Mouse (Mus musculus) thymus, adult 2 months (tissue): ENCODE measurements around the gene Nedd1. TPM values are rescaled to one million over a fixed set of nuclear protein-coding genes. Genes with fewer than 3 reads are reported as not detected.

Experiments used
- DNase-seq: peaks from one replicate; pipeline ENCODE4 v3.0.0; 2021
- H3K27ac ChIP-seq: fragments of 200-500 bp; 2 replicates; pipeline ENCODE4 v1.5.1; 2012; ENCODE audit warnings: low read length, control low read depth; ENCODE audit not compliant: control insufficient read depth, insufficient read depth
- H3K27me3 ChIP-seq: fragments of 200-500 bp; 2 replicates; pipeline ENCODE4 v1.6.1; 2012; ENCODE audit warnings: mild to moderate bottlenecking, low read length, moderate library complexity, mixed read lengths; ENCODE audit not compliant: control insufficient read depth, insufficient read depth
- H3K36me3 ChIP-seq: fragments of 200-500 bp; 2 replicates; pipeline ENCODE4 v1.6.1; 2012; ENCODE audit warnings: mild to moderate bottlenecking, low read length, moderate library complexity; ENCODE audit not compliant: control insufficient read depth, insufficient read depth
- H3K4me1 ChIP-seq: fragments of 200-500 bp; replicated peaks from 2 replicates; pipeline ENCODE4 v1.6.1; 2012; ENCODE audit warnings: low read length; ENCODE audit not compliant: control insufficient read depth, insufficient read depth
- H3K4me3 ChIP-seq: fragments of 200-500 bp; 2 replicates; pipeline ENCODE4 v1.5.1; 2012; ENCODE audit warnings: mild to moderate bottlenecking, low read length, control low read depth, moderate library complexity; ENCODE audit not compliant: control insufficient read depth, insufficient read depth
- CTCF ChIP-seq: fragments of 200-500 bp; IDR thresholded peaks from 2 replicates; pipeline ENCODE4 v1.5.1; 2012; ENCODE audit warnings: mild to moderate bottlenecking, control low read depth, low read length, moderate library complexity, borderline replicate concordance; ENCODE audit not compliant: control insufficient read depth, poor library complexity, insufficient read depth; ENCODE audit errors: extremely low read depth
- POLR2A ChIP-seq: fragments of 200-500 bp; IDR thresholded peaks from 2 replicates; pipeline ENCODE4 v1.6.1; 2012; ENCODE audit warnings: mild to moderate bottlenecking, low read length, control low read depth, moderate library complexity; ENCODE audit not compliant: control insufficient read depth, poor library complexity, insufficient read depth; ENCODE audit errors: extremely low read depth
- WGBS: fragments of 180-500 bp; shearing (Covaris S2); methylation state at CpG from one replicate; pipeline ENCODE4 v1.1.7; 2018; 5-methylcytosine and 5-hydroxymethylcytosine counted together
- polyA plus RNA-seq: library from polyadenylated mRNA; depleted of rRNA; stranded (reverse); fragments of >200 nt; gene quantifications from 2 replicates; pipeline ENCODE4 v1.2.3, GENCODE M21; 2012; rRNA removed

Gene Nedd1
- polyA plus RNA-seq, result 9.0 and 9.4 TPM in 2 replicates

DNA sequence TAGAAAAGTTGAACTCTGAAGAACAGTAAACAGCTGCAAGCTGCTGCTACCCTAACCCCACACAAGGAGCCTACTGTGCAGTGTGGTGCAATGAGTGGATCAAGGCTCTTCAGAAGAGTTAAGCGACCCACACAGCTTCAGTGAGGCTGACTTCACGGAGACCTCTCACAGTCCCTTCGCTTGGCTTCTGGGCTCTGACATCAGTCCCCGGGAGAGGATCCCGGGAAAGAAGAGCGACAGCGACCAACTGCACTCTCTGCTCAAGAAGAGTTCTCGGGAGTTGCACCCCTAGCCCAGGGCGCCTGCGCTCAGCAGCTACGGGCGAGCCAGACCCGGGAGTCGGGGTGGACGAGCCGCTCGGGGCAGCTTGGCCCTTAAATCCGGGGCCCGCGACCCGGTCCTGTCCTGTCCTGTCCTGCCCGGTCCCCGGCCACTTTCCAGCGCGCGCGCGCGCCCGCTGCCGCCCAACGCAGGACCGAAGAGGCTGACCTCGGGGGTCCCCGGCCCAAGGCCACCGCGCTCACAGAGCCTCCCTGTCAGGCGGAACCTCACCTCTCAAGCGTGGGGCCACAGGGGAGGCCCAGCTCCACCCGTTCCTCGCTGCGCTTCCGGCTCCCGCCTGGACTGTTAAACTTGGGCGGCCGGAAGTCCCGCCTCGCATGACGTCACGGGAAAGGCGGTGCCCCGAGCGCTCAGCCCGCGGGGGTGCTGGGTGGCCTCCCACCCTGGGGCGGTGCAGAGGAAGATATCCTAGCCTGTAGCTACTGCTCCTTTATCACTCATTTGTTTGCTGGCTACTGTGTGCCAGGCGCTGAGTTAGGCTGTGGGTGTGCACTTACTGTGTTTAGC, at the start of gene Nedd1:
Gene Nedd1, minus strand, starts transcription at position 650 of the 849 bp plus-strand sequence.
- WGBS, result under 1% methylated on average over 57 of the region's 57 CpGs
- Histone ChIP-seq H3K4me1 (peaks cover 4% of the 10 kb centered on the region), H3K4me3 (peak within 1 kb of the TSS; percentile 60), H3K27me3 (no peaks in the 10 kb centered on the region), H3K36me3 (no peaks in the 10 kb centered on the region), H3K27ac (peak within 1 kb of the TSS; percentile 53; the same call in 1 of the 2 replicates)
- peak; percentile 90 for TF ChIP-seq POLR2A
- TF ChIP-seq CTCF, result no peak
- DNase-seq, result peak; percentile 98

GRCm38 (mm10) chr10:92754359-92754758, 32.1 kb upstream of the Nedd1 start:
- Histone ChIP-seq H3K4me3 (no peak overlapping the region), H3K27me3 (no peaks in the 10 kb centered on the region), H3K4me1 (no peaks in the 10 kb centered on the region), H3K27ac (no peak overlapping the region), H3K36me3 (no peaks in the 10 kb centered on the region)
- WGBS, result 98% methylated on average over 5 of the region's 5 CpGs
- TF ChIP-seq CTCF (no peak), POLR2A (no peak)
- no peak for DNase-seq

DNA sequence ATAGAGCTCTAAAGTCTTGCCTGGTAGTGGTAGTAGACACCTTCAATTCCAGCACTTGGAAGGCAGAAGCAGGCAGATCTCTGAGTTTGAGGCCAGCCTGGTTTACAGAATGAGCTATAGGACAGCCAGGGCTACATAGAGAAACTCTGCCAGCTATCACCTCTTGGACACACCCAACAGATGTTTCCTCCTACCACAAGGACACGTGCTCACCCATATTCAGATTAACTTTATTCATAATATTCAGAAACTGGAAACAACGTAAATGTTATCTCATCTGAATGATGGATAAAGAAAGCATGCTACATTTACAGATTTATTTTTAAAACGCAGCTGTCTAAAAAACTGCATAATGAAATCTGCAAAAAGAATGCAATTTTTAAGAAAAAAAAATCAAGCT, 8.1 kb upstream of the Nedd1 start:
- TF ChIP-seq CTCF (no peak), POLR2A (no peak)

GRCm38 (mm10) chr10:92728723-92729122, 6.5 kb upstream of the Nedd1 start:
- TF ChIP-seq CTCF, result no peak
- TF ChIP-seq POLR2A, result no peak
- no peak for DNase-seq
- H3K4me1 ChIP-seq, result no peaks in the 10 kb centered on the region
- no peak overlapping the region for H3K27ac ChIP-seq
- no peaks in the 10 kb centered on the region for H3K36me3 ChIP-seq
- H3K4me3 ChIP-seq, result no peak overlapping the region
- 92% methylated on average over 3 of the region's 3 CpGs for WGBS
- no peaks in the 10 kb centered on the region for H3K27me3 ChIP-seq

More for the DNA sequence above, 8.1 kb upstream of the Nedd1 start:
- Histone ChIP-seq H3K27ac (no peak overlapping the region), H3K4me1 (no peaks in the 10 kb centered on the region), H3K27me3 (no peaks in the 10 kb centered on the region), H3K4me3 (no peak overlapping the region), H3K36me3 (no peaks in the 10 kb centered on the region)
- DNase-seq, result no peak
- WGBS, result 82% methylated on average over 3 of the region's 3 CpGs

DNA sequence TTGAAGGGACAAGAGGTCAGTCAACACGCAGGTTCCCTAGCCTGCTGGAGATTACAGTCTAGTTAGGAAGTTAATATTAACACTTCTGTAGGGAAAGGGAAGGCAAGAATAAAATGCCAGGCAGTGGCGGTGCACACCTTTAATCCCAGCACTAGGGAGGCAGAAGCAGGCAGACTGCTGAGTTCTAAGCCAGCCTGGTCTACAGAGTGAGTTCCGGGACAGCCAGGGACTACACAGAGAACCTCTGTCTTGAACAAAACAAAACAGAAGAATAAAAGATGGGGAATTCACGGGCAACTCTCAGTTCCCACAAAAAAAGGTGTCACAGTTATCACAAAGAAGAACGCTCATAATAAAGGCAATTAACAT, 384 bp upstream of the Nedd1 start:
- H3K27ac ChIP-seq, result peak overlapping the region; percentile 53; the same call in 1 of the 2 replicates
- peaks cover 4% of the 10 kb centered on the region for H3K4me1 ChIP-seq
- TF ChIP-seq CTCF, result no peak
- TF ChIP-seq POLR2A, result no peak
- DNase-seq, result no peak
- H3K36me3 ChIP-seq, result no peaks in the 10 kb centered on the region
- 43% methylated on average over 5 of the region's 5 CpGs for WGBS
- peak overlapping the region; percentile 17; the same call in 1 of the 2 replicates for H3K4me3 ChIP-seq
- no peaks in the 10 kb centered on the region for H3K27me3 ChIP-seq

DNA sequence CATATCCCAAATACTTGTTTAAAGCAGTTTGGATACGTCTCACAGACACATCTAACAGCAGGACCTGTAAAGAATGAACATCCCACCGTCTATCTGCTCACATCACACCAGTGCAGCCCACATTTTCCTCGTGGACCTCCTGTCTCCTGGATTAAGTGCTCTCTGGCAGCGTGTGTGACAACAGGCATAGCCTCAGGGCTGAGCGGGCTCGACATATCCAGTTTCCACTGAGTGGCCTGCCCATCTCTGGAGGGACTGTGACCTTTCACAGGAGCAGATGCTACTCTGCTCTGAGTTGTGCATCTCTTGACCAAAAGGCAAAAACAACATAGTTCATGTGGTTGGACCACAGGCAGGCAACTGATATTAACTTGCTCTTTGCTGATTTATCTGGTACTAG, 23.2 kb downstream of the Nedd1 start:
- TF ChIP-seq POLR2A (no peak), CTCF (no peak)
- no peak overlapping the region for H3K27ac ChIP-seq
- no peaks in the 10 kb centered on the region for H3K27me3 ChIP-seq
- H3K36me3 ChIP-seq, result peaks cover 31% of the 10 kb centered on the region
- no peak overlapping the region for H3K4me3 ChIP-seq
- 96% methylated on average over 6 of the region's 6 CpGs for WGBS
- H3K4me1 ChIP-seq, result no peaks in the 10 kb centered on the region
- DNase-seq, result no peak

- 98% methylated on average over 4 of the region's 4 CpGs for WGBS
- Histone ChIP-seq H3K4me1 (no peaks in the 10 kb centered on the region), H3K27me3 (no peaks in the 10 kb centered on the region), H3K36me3 (no peaks in the 10 kb centered on the region), H3K27ac (no peak overlapping the region), H3K4me3 (no peak overlapping the region)
- no peak for DNase-seq
- TF ChIP-seq POLR2A (no peak), CTCF (no peak)
Measured at GRCm38 (mm10) chr10:92675056-92675455, 47.2 kb downstream of the Nedd1 start.
